Mouse (Mus musculus): ENCODE measurements at regions not wholly inside any gene's neighbourhood (a gene's known extent, or its start where the extent isn't known, plus 50 kb on each side); places are given as distances from the start of the nearest gene placed in this dataset.
"Not testable (repeated sequence)": the region's sequence is repeated elsewhere in the genome, so short reads cannot be mapped to it uniquely, and the experiment has no call there.

DNA sequence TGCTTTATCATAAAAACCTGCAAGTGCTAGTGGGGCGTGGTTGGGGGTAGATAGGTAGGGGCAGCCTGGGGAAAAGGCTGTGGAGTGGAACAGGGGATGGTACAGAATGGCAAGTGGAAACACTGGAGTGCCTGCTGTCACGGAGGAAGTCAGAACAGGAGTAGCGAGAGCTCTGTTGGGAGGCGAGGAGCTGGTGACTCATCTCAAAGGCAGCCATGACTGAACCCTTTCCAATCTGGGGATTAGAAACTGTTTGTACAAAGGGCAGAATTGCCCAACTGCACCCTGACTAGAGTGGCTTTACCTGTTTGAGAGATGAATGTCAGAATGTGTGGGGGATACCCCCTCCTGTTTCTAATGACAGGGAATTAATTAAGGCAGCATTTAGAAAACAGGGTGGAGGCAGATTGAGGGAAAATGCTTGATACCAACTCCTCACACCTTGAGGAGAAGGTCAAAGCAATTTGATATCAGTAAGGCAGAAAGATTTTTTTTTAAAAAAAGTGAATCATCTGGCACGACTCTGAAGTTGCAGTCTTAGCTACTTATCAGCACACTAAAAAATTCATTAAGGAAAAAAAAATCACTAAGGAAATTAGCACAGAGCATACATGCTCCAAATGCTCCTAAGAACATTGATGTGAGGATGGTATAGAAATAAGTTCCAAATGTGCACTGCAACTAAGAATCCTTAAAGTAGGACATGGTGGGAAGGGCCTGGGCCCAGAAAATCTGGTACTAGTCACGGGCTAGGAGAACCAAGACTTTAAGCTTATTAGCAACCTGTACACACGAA, 54.7 kb upstream of the Usp25 start:
- ATAC-seq (replicated peaks; ENCODE audit: low FRiP score, poor library complexity, severe bottlenecking) = no peak

DNA sequence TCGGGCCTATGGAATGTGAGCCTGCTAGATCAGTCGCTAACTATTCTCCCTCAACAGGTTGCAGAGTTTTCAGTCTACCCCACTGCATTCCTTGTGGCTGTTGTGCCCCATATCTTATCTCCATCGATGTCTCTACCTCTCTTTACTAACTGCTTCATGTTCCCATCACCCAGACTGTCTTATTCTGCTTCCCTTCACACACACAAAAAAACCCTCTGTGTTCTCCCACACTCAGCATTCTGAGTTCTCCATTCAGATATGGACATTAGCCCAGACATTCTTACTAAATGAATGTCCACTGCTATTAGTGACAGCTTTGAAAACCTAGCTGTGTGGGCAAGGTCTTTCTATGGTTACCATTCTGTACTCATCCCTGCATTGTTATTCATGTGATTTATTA, 56.0 kb upstream of the Usp25 start:
- no peak for ATAC-seq (replicated peaks; ENCODE audit: low FRiP score, poor library complexity, severe bottlenecking)

DNA sequence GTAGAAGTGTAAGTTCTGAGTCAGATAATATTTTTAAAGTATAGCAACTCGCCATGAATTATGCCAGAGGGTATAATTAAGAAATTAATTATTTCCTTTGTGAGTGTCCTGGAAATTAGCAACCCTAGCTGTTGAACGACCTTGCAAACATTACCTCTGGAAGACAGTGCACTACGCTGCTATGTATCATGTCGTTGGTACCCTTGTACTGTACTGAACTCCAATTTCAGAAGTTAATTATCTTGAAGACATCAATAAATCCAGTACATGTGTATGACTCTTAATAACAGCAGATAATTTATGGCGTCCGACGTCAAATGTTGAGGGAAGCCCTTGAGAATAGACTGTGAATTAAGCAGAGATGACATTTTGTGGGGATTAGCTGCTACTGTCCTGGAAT, 56.4 kb upstream of the Usp25 start:
- ATAC-seq (replicated peaks; ENCODE audit: low FRiP score, poor library complexity, severe bottlenecking) = no peak

DNA sequence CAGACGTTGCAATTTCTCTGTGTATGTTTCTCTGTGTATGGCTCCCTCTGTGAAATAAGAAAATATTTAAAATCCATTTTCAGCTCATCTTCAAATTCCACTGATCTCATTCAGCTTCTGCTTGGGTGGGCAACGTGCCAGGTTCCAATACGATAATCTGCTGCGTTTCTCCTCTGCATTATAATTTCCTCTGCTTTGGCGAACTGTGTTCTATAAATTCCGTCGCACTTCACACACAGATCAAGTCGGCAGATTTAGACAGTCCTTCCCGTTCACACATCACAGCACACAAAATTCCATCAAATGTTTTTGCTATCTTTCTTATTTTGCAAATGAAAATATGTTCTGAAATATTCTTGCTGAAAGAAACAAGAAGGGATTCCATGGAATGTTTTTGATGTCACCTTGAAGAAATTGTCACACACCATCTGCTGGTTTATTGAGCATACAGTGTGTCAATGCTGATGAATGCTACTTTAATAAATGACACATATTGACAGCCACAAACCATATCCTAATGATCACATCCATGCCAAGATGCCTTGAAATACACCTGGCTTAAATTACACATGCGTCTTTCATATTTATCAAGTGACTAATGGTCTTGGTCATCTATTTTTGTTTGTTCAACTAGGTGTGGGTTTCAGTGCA, 62.5 kb upstream of the Usp25 start:
- ATAC-seq (replicated peaks; ENCODE audit: low FRiP score, poor library complexity, severe bottlenecking) = no peak

DNA sequence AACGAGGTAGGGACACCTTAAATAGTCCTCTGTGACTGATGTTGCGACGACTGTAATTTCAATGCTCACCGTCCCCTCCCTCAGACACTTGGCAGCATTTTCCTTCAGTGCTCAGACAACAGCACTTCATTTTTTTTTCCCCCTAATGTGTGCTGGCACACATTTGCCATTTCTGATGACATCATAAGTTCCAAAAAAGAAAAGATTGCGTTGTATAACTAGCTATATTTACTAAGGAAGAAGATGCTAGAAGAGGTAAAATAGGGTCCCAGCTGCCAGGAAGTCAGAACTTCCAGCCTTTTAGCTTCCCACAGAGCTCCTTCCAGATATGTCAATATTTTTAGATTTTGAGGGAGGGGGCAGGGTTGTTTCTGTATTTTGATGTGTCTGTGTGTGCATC, 66.5 kb upstream of the Usp25 start:
- no peak for ATAC-seq (replicated peaks; ENCODE audit: low FRiP score, poor library complexity, severe bottlenecking)

DNA sequence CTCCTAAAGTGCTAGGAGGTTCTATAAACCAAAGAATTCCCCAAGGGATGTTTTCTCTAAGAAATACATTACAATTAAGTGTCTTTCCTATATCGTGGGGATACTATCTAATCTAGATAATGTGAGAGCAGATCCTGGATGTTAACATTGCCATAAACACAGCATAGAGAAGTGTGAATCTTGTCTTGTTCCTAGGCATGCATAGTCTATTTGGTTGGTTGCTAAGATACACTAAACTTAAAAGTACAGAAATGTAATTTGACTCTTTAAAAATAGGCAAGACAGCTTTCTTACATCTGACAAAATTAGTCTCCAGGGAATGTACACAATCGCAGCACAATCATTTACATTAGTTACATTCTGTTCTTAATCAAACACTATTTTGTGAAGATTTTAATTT, 75.4 kb upstream of the Usp25 start:
- no peak for ATAC-seq (replicated peaks; ENCODE audit: low FRiP score, poor library complexity, severe bottlenecking)

DNA sequence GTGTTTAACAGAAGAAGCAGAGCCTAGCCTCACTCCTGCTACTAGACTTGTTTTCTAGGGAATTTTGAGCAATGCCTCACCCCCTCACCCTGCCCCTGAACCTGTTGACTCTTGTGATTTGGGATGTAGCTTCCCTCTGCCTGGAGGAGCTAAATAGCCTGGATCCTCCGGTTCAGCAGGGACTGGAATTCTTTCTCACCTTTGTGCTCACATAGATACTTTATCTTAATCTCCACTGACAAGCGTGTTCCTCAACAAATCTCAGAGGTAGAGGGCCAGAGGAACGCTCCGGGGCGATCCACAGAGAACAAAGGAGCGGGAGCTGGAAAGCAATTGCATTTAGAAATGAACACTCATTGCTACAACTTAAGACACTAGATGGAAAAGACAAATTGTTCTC, 85.6 kb upstream of the Usp25 start:
- no peak for ATAC-seq (replicated peaks; ENCODE audit: low FRiP score, poor library complexity, severe bottlenecking)

DNA sequence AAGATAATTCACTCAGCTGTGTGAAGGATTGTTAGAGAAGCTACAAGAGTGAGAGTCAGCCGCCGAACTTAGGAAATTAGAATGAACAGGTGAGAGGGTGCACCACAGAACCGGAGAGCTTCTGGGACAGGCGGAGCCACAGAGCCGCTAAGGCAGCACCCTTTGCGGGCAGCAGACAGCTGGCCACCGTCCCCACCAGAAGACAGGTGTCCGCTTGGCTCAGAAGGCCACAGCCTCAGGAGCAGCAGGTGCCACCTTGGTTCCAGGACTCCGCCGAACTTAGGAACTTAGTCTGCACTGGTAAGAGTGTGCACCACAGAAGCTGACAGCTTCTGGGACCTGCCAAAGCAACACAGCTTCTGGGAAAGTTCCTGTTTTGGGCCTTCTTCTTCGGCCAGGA, 93.4 kb upstream of the Usp25 start:
- not testable (repeated sequence) for ATAC-seq (replicated peaks; ENCODE audit: low FRiP score, poor library complexity, severe bottlenecking)

DNA sequence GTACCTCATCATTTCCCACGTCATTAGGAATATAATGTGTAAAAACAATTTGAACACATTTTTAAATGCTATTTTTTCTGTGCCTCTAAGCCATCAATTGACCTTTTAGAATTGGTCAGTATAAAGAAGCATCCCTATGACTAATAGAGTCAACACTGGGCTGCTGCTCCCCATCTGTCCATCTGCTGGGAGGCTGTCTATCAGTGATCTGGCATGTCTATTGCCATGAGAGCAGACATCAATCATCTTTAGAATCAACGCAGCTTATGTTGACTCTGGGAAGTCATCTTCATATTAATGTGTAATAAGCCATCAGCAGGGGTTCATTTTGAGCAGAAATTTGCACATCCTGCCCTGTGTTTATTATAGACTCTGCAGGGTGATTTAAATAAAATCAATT, 94.9 kb upstream of the Usp25 start:
- no peak for ATAC-seq (replicated peaks; ENCODE audit: low FRiP score, poor library complexity, severe bottlenecking)

DNA sequence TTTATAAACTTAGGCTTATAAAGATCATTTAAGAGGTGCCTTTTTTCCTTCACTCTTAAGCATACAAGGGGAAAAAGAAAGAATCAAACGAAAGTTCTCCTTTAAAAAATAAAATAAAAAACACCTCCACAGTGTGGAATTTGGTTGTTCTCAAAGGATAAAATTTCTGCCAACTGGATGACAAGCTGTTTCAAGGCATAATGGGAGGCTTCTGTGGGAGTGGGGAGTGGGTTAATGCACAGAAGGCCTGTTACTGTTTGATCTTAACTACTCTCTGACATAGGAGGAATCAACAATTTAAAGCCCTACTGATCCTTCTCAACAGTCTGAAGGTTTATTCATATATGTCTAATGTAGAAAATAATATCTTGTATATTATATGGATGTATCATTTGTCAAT, 99.2 kb upstream of the Usp25 start:
- no peak for ATAC-seq (replicated peaks; ENCODE audit: low FRiP score, poor library complexity, severe bottlenecking)

DNA sequence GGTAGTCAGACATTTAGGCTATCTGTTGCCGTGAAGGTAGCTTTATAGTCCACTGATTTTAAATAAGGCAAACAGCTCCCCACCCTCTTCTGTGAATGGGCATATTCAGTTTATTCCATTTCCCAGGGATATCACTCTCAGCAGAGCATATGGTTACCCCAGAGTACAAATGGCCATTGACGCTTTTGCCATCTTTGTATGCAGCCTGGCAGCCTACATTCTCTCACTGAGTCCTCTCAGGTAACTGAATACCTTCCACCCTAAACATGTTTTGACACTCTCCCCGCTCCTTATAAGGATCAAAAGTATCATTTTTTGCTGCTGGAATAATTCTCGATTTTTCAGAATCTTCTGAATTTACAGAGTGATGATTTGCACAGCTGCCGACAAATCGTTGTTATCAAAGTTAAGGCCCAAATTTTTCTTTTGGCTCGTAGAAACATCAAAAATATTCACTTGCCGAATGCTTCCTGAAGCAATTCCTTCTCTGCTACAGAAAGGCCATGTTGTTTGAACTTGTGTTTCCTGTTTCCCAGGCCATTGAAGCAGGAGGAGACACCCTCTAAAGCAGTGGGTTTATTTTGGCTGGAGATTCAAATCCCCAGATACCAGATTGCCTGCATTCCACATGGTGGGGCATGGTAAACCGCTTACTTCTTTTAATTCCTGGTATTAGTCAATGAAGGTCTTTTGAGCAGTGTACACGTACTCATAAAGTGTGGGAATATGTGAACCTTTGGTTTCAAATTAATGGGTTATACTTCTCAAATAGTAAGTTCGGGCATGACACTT, 108.1 kb upstream of the Usp25 start:
- ATAC-seq (replicated peaks; ENCODE audit: low FRiP score, poor library complexity, severe bottlenecking) = no peak

DNA sequence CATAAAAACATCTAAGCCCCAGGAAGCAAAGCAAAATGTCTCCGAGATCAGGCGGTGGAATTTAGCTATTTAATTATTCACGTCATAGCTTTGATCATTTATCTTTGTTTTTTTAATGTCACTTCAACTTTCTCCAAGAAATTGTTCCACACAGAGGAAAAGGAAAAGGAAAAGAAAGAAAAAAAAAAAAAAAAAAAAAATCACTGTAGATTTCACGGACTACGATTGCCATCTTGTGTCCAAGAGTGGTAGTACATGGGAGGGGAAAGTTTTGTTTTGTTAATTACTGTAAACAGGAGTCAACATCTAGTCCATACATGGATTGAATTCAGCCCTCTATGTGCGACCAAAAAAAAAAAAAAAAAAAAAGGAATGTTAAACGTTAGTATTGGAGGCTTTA, 114.4 kb upstream of the Usp25 start:
- ATAC-seq (replicated peaks; ENCODE audit: low FRiP score, poor library complexity, severe bottlenecking) = no peak

DNA sequence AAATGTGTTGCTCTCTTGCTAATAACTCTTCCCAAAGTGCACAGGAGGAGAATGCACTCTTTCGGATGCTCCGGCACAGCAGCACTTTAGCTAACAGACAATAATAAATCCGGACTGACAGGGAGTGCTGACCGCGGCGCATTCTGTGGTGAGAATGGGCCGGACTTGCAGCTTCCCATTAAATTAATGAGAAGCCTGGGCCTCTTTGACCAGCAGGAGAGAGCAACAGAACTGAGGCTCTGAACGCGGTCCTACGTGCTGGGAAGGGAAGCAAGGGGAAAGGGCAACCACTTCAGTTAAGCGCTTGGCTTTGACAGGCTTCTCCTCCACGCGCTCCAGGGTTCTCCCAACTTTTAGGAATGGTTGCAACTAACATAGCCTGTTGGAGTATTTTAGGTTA, 117.2 kb upstream of the Usp25 start:
- ATAC-seq (replicated peaks; ENCODE audit: low FRiP score, poor library complexity, severe bottlenecking) = no peak

DNA sequence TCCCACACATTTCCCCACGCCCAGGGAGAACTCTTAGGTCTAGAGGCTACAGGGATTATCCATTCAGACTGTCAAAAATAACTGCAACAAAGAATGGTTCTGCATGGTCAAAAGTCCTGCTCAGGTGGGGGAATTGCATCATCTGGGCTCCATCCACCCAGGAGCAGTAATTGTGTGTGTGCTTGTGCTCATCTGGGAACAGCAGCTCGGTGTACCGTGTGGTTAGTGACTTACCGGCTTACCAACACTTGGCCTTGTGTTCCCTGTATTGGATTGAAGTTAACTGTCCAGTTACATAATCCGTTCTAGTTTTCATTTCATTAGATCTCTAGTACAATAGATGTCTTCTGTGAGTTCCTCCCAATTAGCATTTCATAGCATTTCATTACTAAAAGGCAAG, 117.7 kb upstream of the Usp25 start:
- no peak for ATAC-seq (replicated peaks; ENCODE audit: low FRiP score, poor library complexity, severe bottlenecking)

DNA sequence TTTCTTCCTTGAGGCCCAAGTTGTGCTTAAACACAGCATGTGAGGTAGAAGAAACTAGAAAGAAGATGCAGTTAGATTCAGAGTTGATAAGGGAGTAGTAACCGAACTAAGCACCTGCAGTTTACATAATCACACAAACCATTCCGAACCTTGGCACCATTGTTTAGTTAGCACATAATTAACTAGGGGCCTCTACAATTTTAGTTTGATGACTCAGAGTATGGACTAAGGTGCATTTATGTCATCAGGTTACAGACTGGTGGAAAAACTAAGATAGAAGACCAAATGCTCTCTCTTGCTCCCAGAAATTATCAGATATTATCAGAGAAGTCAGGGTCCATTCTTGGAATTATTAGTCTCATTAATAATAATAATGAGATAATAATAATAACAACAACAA, 134.9 kb upstream of the Usp25 start:
- ATAC-seq (replicated peaks; ENCODE audit: low FRiP score, poor library complexity, severe bottlenecking) = no peak

DNA sequence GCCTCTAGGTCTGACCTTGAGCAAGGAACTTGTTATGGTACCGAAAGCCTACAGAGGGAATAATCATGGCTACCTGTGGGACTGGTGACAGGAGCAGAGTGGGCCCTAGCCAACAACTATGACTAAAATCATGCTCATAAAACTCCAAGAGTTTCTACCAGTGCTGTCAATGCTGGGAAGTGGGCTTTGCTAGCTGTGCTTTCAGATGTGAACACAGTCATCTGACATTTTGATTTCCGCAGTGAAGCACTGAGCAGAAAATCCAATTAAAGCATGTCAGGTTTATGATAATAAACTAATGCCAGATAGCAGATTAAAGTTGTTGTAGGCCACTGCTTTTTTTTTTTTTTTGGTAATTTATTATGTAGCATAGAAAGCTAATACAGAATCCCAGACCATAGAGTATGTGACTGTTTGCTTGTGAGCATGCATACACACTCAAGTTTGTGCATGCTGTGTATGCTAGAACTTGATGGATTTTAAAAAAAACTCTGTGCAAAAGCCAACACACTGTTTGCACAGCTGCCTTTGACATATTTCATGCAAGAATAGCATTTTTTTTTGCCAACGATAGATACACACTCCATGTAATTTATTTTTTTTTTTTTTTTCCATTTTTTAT, 138.0 kb upstream of the Usp25 start:
- ATAC-seq (replicated peaks; ENCODE audit: low FRiP score, poor library complexity, severe bottlenecking) = no peak

DNA sequence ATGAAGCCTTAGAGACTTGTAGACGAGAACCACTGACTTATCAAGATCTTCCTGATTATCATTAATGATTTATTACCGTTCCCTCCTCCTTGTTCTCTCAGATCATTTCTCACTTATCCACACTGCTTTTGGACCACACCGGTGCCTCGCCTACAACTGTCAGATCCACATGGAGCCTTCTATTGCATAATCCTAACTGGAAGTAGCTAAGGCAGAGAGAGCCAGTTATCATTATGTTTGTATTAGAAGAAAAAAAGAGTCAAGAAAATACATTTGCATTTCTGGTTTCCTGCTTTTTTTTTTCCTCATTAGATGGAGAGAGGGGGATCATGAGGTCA, 147.1 kb upstream of the Usp25 start:
- ATAC-seq (replicated peaks; ENCODE audit: low FRiP score, poor library complexity, severe bottlenecking) = no peak

DNA sequence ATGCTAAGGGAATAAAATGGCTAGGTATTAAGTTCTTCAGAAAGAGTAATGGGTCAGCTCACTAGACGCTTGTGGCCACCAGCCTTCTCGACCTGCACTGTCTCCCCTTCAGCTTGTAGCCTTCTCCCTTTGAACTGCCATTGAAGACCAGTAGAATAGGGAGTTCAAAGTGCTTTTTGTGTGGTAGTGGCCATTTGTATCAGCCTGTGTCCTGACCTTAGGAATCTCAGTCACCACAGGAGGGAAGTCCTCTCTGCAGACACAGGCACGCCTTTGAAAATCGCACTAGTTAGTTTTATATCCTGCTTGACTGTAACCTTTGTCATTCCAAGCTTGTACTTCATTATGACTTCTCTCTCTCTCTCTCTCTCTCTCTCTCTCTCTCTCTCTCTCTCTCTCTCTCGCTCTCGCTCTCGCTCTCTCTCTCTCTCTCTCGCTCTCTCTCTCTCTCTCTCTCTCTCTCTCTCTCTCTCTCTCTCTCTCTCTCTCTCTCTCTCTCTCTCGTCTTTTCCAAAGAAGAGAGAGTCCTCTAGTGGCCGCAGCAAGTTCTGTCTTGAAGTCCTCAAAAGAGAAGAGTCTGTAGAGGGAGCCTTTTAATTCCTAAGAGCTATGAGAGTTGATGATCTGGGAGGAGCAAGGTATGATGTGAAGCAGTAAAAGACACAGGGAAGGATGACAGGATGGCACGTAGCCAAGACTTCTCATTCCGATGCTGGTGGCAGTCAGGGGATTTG, 147.6 kb upstream of the Usp25 start:
- ATAC-seq (replicated peaks; ENCODE audit: low FRiP score, poor library complexity, severe bottlenecking) = no peak

DNA sequence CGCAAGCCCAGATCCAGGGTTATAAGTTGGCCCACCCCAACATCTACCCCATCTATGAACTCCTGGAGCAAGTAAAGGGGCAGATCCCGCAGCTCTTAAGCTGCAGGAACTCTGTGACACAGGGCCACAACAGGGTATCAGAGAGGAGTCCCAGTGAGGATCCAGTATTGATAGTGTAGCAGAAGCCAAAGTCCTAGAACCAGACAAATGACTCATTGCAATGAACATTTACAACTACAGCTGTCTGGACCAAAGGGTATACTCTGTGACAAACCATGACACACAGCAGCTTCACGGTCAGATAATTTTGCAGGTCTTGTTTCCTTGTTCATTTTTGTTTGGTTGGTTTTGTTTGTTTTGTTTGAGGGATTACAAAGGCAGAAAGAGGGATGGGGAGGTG, 149.1 kb upstream of the Usp25 start:
- ATAC-seq (replicated peaks; ENCODE audit: low FRiP score, poor library complexity, severe bottlenecking) = no peak

DNA sequence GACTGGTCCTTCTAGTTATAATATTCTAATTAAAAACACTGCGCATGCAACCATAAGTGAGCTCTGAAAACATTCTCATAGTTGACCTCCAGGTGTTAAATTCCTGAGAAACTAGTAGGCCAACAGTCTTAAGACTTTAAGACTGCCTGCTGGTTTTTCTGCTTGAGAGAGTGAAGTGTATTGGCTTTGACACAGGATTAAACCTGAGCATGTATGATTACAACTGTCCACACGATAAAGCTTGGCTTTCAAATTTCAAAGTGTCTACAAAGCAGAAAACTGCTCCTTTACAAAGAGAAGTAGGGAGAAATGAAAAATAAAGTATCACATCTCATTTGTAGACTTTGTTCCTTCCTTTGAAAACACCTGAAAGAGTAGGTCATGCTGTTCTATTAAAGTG, 157.7 kb upstream of the Usp25 start:
- no peak for ATAC-seq (replicated peaks; ENCODE audit: low FRiP score, poor library complexity, severe bottlenecking)

Measured in erythroblast, adult 5-6 weeks (primary cell).